Mouse (Mus musculus): ENCODE measurements around the gene Wdr70.

DNA sequence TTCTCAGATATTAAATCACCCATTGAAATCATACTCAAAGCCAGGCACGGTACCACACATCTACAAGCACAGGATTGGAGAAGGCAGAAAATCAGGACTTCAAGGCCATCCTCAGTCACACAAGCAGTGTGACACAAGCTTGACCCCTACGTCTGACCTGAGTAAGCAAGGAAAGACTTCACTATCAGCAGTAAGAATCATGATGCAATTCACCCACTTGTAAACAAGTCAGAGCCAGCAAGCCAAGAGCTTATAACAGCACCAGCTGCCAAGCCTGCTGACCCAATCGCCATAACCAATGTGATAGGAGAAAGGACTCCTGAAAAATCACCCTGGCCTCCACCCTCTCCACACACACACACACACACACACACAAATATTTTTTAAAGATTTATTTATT lies 10.3 kb downstream of the Wdr70 start:
- TF ChIP-seq EP300 (IDR thresholded peaks at IDR 0.05) (no peak), CTCF (IDR thresholded peaks at IDR 0.05) (no peak)
